Mouse (Mus musculus) mature B cell (primary cell): ENCODE data around the gene Slfn9.
"Not testable (repeated sequence)": the region's sequence is repeated elsewhere in the genome, so short reads cannot be mapped to it uniquely, and the experiment has no call there.

Experiments used
- in situ Hi-C: fragments of 300-500 bp; cut with MboI; formaldehyde crosslinking; loops from 2 replicates; pipeline ENCODE4 v1.14.3; 2019

The Slfn9 gene

DNA sequence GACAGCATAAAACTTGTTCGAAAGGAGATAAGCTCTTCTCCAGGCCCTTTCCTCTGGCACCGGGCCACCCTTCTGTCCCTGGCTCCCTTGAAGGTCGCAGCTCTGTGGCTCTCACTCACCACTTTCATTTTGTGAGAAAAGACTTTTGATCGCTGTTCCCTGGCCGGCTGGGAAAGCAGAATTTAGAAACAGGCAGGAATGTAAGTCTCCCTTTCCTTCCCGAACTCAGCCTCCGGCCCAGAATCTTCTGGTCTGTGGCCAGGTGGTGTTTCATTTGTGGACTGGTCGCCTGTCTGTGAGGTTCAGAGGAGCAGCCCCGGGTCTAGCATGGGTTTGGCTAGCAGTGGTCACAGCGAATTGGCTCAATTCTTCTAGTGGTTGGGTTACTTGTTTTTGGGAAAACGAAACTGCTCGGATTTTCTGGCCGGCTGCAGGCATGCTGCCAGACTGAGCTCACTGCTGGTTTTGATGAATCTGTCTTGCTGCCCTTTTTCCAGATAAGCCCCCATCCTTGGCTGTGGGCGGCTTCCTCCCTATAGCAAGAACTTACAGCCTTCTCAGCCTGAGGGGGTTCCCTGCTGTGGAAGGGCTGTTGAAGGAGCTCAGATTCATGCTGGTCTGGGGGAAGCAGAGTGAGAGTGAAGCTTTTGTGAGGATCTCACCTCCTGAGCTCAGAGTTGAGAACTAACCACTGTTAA is at the start of gene Slfn9:
TSS of gene Slfn9 (minus strand) at position 362 of the 698 bp plus-strand sequence.
- in situ Hi-C loops, result no loop called here

DNA sequence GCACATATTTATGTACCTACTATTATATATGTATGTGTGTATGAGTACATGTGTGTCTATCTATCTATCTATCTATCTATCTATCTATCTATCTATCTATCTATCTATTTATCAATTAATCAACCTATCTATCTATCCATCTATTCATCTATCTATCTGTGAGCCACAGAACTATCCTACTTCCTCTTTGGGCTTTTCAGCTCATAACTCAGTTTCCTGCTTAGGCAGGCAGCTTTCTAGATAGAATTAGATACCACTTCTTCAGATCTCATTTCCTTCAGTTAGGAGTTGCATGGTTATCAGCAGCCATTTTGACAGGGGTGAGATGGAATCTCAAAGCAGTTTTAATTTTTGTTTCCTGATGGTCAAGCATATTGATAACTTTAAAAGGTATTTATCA is 49.4 kb upstream of the Slfn9 start:
- in situ Hi-C loops, result loop anchor here (25.0 kb wide), 1 partner anchor 146 kb away; the partner anchor contains the start of genes Slfn3 and Slfn4

- in situ Hi-C loops, result loop anchor here (25.0 kb wide), 1 partner anchor 147 kb away; the partner anchor contains the start of genes Slfn3 and Slfn4
Observed at GRCm38 (mm10) chr11:83040325-83040724, 48.7 kb upstream of the Slfn9 start.

DNA sequence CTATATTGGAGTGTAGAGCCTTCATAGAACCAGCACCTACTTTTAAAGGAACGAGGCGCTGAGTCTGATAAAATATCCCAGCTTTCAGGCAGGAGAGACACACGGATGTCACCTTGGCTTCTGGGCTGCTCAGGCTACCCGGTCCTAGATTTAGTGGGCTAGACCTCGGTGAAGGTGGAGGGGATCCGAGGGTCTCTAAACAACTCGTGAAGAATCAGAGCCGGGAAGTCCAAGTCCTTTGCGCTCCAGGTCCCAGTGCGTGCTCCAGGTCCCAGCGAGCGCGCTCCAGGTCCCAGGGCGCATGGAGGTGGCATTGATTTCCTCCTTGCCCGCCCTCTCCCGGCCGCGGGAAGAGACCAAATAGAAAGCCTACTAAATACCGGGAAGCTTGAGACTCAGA is 48.2 kb upstream of the Slfn9 start:
- in situ Hi-C loops, result loop anchor here (25.0 kb wide), 1 partner anchor 148 kb away; the partner anchor contains the start of genes Slfn3 and Slfn4

GRCm38 (mm10) chr11:83039156-83039555 is 47.5 kb upstream of the Slfn9 start:
- in situ Hi-C loops, result loop anchor here (25.0 kb wide), 1 partner anchor 148 kb away; the partner anchor contains the start of genes Slfn3 and Slfn4

- in situ Hi-C loops, result loop anchor here (25.0 kb wide), 1 partner anchor 149 kb away; the partner anchor contains the start of genes Slfn3 and Slfn4
Observed at GRCm38 (mm10) chr11:83038686-83039085, 47.1 kb upstream of the Slfn9 start.

- in situ Hi-C loops, result no loop called here
Observed at GRCm38 (mm10) chr11:83020621-83021020, 29.0 kb upstream of the Slfn9 start, which contains the start of gene Slfn8. TSS of gene Slfn8 (minus strand) at chr11:83020810.

DNA sequence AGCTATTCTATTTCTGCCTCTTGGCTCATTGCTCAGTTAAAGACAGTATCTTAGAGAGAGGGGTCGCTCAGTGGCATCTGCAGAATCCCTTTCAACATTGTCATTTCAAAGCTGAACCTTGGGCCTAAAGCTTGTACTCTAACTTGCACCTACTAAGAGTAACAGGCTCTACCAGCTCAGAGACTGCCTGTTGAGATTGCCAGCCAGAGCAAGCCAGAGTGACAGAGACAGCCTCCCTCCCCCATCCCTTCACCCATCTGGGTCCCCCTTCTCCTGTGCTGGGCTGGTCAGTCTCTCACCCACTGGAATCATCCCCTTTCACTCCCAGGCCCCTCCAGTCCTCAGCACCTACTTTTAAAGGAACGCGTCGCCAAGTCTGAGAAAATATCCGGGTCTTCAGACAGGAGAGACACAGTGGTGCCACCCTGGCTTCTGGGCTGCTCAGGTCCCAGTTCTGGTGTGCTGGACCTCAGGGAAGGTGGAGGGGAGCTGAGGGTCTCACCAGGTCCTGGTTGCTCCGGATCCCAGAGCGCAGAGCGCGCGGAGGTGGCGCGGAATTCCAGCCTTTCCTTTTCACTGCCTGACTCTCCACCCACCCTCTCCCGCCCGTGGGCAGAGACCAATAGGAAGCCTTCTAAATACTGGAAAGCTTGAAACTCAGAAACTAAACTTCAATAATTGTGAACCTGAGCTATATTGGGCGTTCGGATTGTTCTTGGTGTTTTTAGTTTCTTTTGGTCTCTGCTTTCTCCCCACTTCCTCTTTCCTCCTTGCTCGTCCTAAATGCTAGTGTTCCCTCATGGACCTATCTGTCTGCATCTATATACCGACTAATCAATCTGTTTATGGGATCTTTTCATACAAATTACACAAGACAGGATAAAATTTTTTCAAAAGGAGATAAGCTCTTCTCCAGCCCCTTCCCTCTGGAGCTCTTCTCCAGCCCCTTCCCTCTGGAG is 28.2 kb upstream of the Slfn9 start:
- in situ Hi-C loops, result not testable (repeated sequence)

DNA sequence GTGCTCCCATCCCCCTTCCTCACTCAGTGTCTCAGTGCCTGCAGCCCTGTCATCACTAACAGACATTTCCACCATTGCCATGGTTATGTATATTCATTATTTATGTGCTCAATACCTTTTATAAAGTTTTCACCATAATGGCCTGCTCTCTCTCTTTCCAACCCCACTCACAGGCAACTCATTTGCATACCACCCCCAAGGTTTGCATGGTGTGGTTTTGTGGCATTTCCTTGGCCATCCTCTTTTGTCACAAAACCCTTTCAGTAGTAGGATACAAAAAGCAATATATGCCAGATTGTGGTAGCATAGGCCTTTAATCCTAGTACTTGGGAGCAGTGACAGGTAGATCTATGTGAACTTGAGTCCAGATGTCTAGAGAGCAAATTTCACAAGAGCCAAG is 24.5 kb upstream of the Slfn9 start:
- in situ Hi-C loops, result no loop called here

DNA sequence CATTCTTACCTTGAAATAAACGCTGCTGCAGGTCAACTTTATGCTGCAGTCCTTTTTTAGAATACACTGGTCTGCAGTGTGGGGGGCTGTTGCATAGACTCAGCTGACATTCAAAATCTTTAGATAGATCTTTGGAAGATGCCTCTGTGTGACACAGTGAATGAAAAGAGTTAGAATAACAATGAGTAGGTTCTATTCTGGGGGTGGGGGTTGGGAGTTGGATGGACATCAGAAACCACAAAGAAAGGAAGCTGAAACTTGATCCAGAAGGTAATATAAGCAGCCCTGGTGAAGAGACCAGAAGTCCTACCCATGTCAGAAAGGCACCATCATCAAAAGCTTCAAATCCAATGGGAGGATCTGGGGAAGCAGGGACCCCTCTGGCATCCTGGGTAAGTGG is 21.7 kb upstream of the Slfn9 start:
- in situ Hi-C loops, result no loop called here

DNA sequence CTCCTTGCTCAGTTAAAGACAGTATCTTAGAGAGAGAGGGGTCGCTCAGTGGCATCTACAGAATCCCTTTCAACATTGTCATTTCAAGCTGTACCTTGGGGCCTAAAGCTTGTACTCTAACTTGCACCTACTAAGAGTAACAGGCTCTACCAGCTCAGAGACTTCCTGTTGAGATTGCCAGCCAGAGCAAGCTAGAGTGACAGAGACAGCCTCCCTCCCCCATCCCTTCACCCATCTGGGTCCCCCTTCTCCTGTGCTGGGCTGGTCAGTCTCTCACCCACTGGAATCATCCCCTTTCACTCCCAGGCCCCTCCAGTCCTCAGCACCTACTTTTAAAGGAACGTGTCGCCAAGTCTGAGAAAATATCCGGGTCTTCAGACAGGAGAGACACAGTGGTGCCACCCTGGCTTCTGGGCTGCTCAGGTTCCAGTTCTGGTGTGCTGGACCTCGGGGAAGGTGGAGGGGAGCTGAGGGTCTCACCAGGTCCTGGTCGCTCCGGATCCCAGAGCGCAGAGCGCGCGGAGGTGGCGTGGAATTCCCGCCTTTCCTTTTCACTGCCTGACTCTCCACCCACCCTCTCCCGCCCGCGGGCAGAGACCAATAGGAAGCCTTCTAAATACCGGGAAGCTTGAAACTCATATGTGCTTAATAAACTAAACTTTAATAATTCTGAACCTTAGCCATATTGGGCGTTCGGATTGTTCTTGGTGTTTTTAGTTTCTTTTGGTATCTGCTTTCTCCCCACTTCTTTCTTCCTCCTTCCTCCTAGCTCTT is 831 bp downstream of the Slfn9 start:
- in situ Hi-C loops, result not testable (repeated sequence)

DNA sequence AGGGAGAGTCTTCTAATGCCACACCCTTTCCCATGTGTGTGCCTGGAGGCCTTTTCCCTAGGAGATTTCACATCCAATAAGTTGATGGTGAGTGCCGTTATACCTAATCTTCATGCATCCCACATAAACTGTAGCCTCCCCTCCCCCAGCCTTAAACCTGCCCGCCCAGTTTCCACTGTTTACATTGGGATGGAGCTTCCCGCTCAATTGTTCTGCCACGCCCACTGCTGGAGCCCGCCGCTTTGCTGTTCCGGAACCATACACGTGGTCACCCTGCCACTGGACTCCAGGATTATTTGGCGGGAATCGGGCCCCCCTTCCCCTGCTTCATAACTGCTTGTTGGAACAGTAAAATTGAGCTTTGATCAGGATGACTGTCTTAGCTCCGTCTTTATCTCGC is 2.3 kb downstream of the Slfn9 start:
- in situ Hi-C loops, result no loop called here

DNA sequence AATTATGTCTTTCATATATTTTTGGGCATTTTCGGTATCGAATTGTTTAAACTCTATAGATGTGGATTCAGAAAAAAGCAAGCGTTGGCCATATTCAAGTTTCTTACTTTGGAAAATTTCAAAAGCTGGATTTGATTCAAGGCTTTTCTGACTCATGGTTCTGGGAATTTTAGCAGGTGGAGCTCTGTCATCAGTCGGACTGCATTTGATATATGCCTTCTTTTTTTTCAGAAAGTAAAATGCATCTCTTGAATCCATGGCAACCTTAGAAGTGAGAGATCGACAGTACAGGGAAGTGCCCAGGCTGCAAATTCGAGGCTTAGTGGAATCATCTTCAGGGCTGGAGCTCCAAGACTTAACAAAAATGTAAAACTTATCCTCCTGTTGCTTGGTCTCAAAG is 4.0 kb downstream of the Slfn9 start:
- in situ Hi-C loops, result no loop called here

DNA sequence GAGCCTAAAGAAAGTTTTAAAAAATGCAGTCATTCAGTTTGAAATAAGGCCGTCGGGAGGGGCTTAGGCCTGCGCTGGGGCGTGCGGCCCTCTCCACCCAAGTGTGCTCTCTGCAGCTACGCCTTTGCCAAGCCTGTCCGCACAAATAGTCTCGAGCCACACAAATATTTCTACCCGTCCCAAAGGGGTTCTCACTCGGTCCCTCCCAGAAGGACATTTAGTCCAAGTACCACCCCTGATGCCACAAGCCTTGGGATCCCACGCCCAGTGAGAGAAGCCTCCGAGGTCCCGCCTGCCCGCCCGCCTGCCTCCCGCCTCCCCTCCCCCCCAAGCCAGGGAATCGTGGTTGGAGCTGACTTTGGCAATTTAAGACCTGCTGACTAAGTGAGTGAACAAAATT is 8.4 kb downstream of the Slfn9 start:
- in situ Hi-C loops, result no loop called here

- in situ Hi-C loops, result not testable (repeated sequence)
Observed at GRCm38 (mm10) chr11:82982409-82982808, 9.2 kb downstream of the Slfn9 start.

DNA sequence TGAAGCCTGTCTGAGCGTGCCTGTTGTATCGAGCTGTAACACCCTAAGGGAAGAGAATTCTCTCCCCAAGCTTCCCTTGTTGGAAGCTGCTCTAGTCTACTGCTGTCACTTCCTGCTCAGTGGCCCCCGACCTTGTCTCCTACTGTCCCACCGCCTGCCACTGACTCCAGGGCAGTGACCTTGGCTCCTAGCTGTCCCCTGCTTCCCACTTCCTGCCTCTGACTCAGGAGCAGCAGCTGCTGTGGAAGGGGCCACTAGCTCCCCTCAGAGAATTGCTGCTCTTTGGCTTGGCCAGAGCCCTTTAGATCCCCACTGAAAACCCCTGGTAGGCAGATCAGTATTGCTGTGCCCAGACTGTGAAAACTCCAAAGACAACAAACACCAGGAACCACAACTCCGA is 17.7 kb downstream of the Slfn9 start:
- in situ Hi-C loops, result no loop called here

GRCm38 (mm10) chr11:82971590-82971974 is 20.0 kb downstream of the Slfn9 start:
- in situ Hi-C loops, result no loop called here

GRCm38 (mm10) chr11:82970712-82971589 is 20.7 kb downstream of the Slfn9 start:
- in situ Hi-C loops, result no loop called here

- in situ Hi-C loops, result loop anchor here (5.0 kb wide), 1 partner anchor 45 kb away; no protein-coding TSS in a partner anchor
Observed at GRCm38 (mm10) chr11:82962215-82962614, 29.4 kb downstream of the Slfn9 start.

GRCm38 (mm10) chr11:82961743-82962142 is 29.9 kb downstream of the Slfn9 start:
- in situ Hi-C loops, result loop anchor here (5.0 kb wide), 1 partner anchor 44 kb away; no protein-coding TSS in a partner anchor
